Mouse (Mus musculus): Measurements from ENCODE around the gene Odf3. TPM values are rescaled to one million over a fixed set of nuclear protein-coding genes. Genes with fewer than 3 reads are reported as not detected.

Odf3 gene
- polyA plus RNA-seq, 1 experiment from 2014 or later = not detected

DNA sequence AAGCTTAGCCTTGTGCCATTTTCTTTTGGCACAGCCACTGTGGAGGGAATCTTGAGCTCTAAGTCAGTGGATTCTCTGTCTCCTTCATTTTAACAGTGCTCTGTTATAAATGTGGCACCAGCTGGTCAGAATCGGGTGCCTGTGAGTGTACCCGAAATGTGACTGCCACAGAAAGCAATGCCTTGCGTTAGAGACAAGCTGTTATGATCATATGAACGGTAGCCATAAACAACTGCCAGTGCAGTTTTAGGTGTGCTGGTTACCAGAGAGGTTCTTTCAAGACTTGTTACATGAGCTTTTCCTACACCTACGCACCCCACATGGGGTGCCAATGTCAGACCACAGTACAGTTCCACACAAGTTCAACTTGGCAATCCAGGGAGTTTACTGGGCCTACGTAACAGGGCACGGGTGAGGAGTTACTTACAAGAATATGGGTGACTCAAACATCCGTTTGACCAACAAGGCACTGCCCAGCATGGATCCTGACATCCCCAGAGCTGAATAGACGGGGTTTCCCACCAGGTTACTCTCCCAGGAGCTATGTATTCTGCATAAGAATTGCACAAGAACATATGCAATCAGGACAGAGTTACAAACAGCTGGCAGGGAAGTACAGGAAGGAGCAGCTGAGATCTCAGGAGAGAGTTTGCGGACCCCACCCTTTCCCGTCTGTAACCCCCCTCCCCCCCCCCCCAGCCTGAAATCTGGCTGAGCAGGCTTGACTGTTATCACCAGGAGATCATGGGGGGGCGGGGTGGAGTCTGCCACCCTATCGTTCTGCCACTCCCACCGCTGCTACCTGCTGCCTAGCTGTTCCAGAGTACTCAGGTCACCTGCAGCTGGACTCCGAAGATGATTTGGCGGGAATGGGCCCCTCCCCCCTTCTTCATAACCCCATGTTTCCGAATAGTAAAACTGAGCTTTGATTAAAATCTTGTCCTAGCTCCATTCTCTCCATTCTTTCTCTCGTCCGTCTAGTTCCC lies 6.6 kb upstream of the Odf3 start:
- H3K4me3 ChIP-seq (replicated peaks; ENCODE audit: low read depth, low read length) = no peak overlapping the region
- H3K27me3 ChIP-seq (ENCODE audit: insufficient read depth, low read length) = no peaks in the 10 kb centered on the region
- H3K36me3 ChIP-seq (ENCODE audit: insufficient read depth, low read length) = no peaks in the 10 kb centered on the region
- TF ChIP-seq CTCF (IDR thresholded peaks at IDR 0.05; ENCODE audit: low read depth) = no peak
- no peaks in the 10 kb centered on the region for H3K9me3 ChIP-seq (replicated peaks; ENCODE audit: low read length)
- H3K4me1 ChIP-seq (replicated peaks; ENCODE audit: insufficient read depth, low read length) = no peaks in the 10 kb centered on the region
- no peak overlapping the region for H3K4me2 ChIP-seq (ENCODE audit: low read length)
- ATAC-seq (replicated peaks; ENCODE audit: low FRiP score, low read depth) (no peak), DNase-seq (ENCODE audit: low spot score) (no peak)
- WGBS = 39% methylated on average over 19 of the region's 19 CpGs
- H3K9ac ChIP-seq (ENCODE audit: low read depth, low read length) = no peak overlapping the region
- no peak overlapping the region for H3K27ac ChIP-seq

DNA sequence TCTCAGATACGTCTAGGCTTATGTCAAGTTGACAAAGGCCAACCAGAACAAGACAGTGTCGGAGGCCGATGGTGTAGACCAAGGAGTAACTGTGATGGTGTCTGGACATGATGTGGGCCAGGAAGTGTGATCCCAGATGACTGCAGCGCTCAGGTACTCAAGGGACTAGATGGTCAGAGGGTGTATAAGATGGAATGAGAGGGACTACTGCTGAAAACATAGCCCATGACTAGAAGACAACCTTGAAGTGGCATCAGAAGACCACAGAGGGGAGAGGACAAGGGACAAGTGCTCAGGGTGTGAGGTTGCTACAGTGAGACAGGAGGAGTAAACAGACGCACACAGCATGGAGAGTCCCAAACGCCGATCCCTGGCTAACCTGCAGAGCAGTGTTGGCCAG lies 3.8 kb upstream of the Odf3 start:
- no peak for DNase-seq (ENCODE audit: low spot score)
- H3K27me3 ChIP-seq (ENCODE audit: insufficient read depth, low read length) = no peaks in the 10 kb centered on the region

DNA sequence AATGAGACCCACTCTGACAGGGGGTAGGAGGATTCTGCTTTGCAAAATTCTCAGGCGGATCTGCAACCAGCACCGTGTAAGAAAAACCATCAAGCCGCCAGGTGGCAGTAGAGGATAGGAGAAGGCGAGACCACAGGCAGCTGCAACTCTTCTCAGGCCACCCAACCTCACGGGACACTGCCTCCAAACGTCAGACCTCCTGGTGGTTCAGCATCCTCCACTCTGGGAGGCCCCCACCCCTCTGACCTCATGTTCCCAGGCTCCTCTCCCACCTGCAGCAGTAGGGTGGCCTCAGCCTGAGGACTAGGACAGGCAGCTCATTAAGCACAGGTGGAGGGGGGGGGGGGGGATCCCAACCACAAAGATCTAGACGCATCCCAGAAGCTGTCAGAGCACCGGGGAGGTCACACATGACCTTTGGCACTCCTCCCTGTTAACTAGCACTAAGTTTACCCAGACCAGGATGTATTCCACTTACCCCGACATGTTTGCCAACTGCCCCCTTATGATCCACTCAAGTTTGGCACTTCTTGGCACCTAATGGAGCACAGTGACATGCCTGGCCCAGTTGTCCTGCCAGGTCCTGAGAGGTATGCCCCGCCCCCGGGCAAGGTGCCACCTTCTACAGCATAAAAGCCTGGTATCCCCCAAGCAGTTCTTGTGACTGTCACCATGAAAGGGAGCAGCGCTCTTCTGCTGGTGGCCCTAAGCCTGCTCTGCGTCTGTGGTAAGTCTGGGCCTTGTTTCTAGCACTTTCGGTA lies 2.5 kb upstream of the Odf3 start, which contains the start of gene Scgb1c1:
Gene Scgb1c1, plus strand, starts transcription at position 643 of the 761 bp plus-strand sequence.
- DNase-seq (ENCODE audit: low spot score) (peak; percentile 95), ATAC-seq (replicated peaks; ENCODE audit: low FRiP score, low read depth) (peak; percentile 81)
- Histone ChIP-seq H3K9ac (ENCODE audit: low read depth, low read length) (no peak within 1 kb of the TSS), H3K36me3 (ENCODE audit: insufficient read depth, low read length) (no peaks in the 10 kb centered on the region), H3K27me3 (ENCODE audit: insufficient read depth, low read length) (no peaks in the 10 kb centered on the region), H3K4me1 (replicated peaks; ENCODE audit: insufficient read depth, low read length) (no peaks in the 10 kb centered on the region), H3K4me3 (replicated peaks; ENCODE audit: low read depth, low read length) (no peak within 1 kb of the TSS), H3K27ac (no peak within 1 kb of the TSS), H3K9me3 (replicated peaks; ENCODE audit: low read length) (no peaks in the 10 kb centered on the region), H3K4me2 (ENCODE audit: low read length) (no peak within 1 kb of the TSS)
- TF ChIP-seq CTCF (IDR thresholded peaks at IDR 0.05; ENCODE audit: low read depth) = peak; percentile 96
- 30% methylated on average over 14 of the region's 14 CpGs for WGBS

More for the DNA sequence above, 3.8 kb upstream of the Odf3 start:
- no peak for TF ChIP-seq CTCF (IDR thresholded peaks at IDR 0.05; ENCODE audit: low read depth)
- Histone ChIP-seq H3K27ac (no peak overlapping the region), H3K4me1 (replicated peaks; ENCODE audit: insufficient read depth, low read length) (no peaks in the 10 kb centered on the region), H3K9me3 (replicated peaks; ENCODE audit: low read length) (no peaks in the 10 kb centered on the region), H3K4me2 (ENCODE audit: low read length) (no peak overlapping the region), H3K4me3 (replicated peaks; ENCODE audit: low read depth, low read length) (no peak overlapping the region), H3K36me3 (ENCODE audit: insufficient read depth, low read length) (no peaks in the 10 kb centered on the region), H3K9ac (ENCODE audit: low read depth, low read length) (no peak overlapping the region)
- no peak for ATAC-seq (replicated peaks; ENCODE audit: low FRiP score, low read depth)
- 75% methylated on average over 7 of the region's 7 CpGs for WGBS

DNA sequence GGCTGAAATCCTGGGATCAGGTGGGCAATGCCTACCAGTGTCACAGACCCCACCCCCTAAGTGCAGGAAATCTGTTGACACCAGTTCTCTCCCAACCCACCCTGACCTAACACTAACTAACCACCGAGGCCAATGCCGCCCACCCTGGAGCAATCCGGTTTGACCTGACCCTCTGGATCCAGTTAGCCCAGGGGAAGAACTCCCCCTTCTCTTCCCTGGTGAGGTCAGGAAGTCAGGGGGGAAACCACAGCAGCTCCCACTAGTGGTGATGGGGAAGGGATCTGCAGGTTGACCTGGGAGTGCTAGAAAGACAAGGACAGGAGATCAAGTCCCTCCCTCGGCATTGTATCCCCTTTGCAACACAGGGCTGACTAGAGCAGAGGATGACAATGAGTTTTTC lies 1.9 kb upstream of the Odf3 start:
- H3K27me3 ChIP-seq (ENCODE audit: insufficient read depth, low read length) = no peaks in the 10 kb centered on the region
- H3K4me2 ChIP-seq (ENCODE audit: low read length) = no peak overlapping the region
- DNase-seq (ENCODE audit: low spot score) = no peak
- H3K9ac ChIP-seq (ENCODE audit: low read depth, low read length) = no peak overlapping the region
- H3K27ac ChIP-seq = no peak overlapping the region
- H3K4me3 ChIP-seq (replicated peaks; ENCODE audit: low read depth, low read length) = no peak overlapping the region
- no peak for TF ChIP-seq CTCF (IDR thresholded peaks at IDR 0.05; ENCODE audit: low read depth)
- WGBS = 58% methylated on average over 4 of the region's 4 CpGs
- H3K36me3 ChIP-seq (ENCODE audit: insufficient read depth, low read length) = no peaks in the 10 kb centered on the region
- no peak for ATAC-seq (replicated peaks; ENCODE audit: low FRiP score, low read depth)
- no peaks in the 10 kb centered on the region for H3K9me3 ChIP-seq (replicated peaks; ENCODE audit: low read length)
- H3K4me1 ChIP-seq (replicated peaks; ENCODE audit: insufficient read depth, low read length) = no peaks in the 10 kb centered on the region

DNA sequence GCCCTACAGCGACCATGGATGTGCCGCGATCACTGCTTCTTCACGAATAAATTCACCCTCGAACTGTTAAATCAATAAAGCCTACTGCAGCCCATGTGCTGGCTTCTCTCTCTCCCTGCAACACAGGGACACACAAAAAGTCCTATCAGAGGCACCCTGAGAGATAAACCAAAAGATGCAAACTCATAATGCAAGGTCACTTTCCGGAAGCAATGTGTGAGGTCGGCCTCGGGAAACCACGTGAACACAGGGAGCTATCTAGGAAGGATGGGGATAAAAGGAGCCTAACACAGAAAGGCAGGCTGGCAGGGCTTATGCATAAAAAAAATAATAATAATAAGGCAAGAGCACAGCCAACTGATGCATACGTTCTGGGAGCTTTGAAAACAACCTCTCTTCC lies 929 bp upstream of the Odf3 start:
- Histone ChIP-seq H3K4me3 (replicated peaks; ENCODE audit: low read depth, low read length) (no peak overlapping the region), H3K9ac (ENCODE audit: low read depth, low read length) (no peak overlapping the region), H3K4me2 (ENCODE audit: low read length) (no peak overlapping the region), H3K27me3 (ENCODE audit: insufficient read depth, low read length) (no peaks in the 10 kb centered on the region), H3K36me3 (ENCODE audit: insufficient read depth, low read length) (peaks cover 3% of the 10 kb centered on the region; the same call in 1 of the 2 replicates), H3K9me3 (replicated peaks; ENCODE audit: low read length) (no peaks in the 10 kb centered on the region), H3K4me1 (replicated peaks; ENCODE audit: insufficient read depth, low read length) (no peaks in the 10 kb centered on the region), H3K27ac (no peak overlapping the region)
- no peak for ATAC-seq (replicated peaks; ENCODE audit: low FRiP score, low read depth)
- WGBS = 84% methylated on average over 10 of the region's 10 CpGs
- TF ChIP-seq CTCF (IDR thresholded peaks at IDR 0.05; ENCODE audit: low read depth) = no peak
- DNase-seq (ENCODE audit: low spot score) = no peak

DNA sequence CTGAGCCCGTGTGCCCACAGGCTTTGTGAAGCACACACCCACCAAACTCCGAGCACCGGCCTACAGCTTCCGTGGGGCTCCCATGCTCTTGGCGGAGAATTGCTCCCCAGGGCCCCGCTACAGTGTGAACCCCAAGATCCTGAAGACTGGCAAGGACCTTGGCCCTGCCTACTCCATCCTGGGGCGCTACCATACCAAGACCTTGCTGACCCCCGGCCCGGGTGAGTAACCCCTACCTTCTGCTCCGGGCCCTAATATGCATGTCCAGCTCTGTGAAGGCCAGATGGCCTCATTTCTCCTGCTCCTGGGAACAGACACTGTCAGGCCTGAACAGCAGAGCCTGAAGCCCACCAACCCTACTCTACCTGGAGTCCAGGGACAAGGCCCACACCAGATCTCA lies 986 bp downstream of the Odf3 start:
- Histone ChIP-seq H3K36me3 (ENCODE audit: insufficient read depth, low read length) (peaks cover 20% of the 10 kb centered on the region), H3K9me3 (replicated peaks; ENCODE audit: low read length) (no peaks in the 10 kb centered on the region), H3K4me1 (replicated peaks; ENCODE audit: insufficient read depth, low read length) (no peaks in the 10 kb centered on the region), H3K4me2 (ENCODE audit: low read length) (no peak overlapping the region), H3K4me3 (replicated peaks; ENCODE audit: low read depth, low read length) (no peak overlapping the region), H3K9ac (ENCODE audit: low read depth, low read length) (no peak overlapping the region), H3K27ac (no peak overlapping the region), H3K27me3 (ENCODE audit: insufficient read depth, low read length) (no peaks in the 10 kb centered on the region)
- no peak for ATAC-seq (replicated peaks; ENCODE audit: low FRiP score, low read depth)
- no peak for TF ChIP-seq CTCF (IDR thresholded peaks at IDR 0.05; ENCODE audit: low read depth)
- WGBS = 91% methylated on average over 10 of the region's 10 CpGs
- DNase-seq (ENCODE audit: low spot score) = no peak

Measured in kidney, postnatal 0 days (tissue).